Comparison of ENCODE assay signal across 8 mouse cellular contexts in genomic region chrX:102476784-102477183, GRCm38 (mm10). TPM values are rescaled to one million over a fixed set of nuclear protein-coding genes. Genes with fewer than 3 reads are reported as not detected.
DNase-seq lines count a peak whose midpoint lies in the region; ATAC-seq and TF ChIP-seq lines count a peak whose summit lies in the region.

No protein-coding gene starts in this region.

- TF ChIP-seq CTCF in brain, embryonic 14.5 days (IDR thresholded peaks at IDR 0.05; ENCODE audit: borderline replicate concordance, extremely low read depth, insufficient read depth, insufficient read length): peak; percentile 64; the same call in 1 of the 2 replicates
- peak; percentile 74 for TF ChIP-seq CTCF in forebrain, postnatal 0 days (IDR thresholded peaks at IDR 0.05; ENCODE audit: low read depth)
- TF ChIP-seq CTCF in lung, adult 2 months (IDR thresholded peaks at IDR 0.05; ENCODE audit: insufficient read depth, low read length): peak; percentile 19; the same call in 1 of the 2 replicates

- H3K4me1 ChIP-seq in forebrain, postnatal 0 days (ENCODE audit: insufficient read depth): no peaks in the 10 kb centered on the region
- H3K4me1 ChIP-seq in lung, adult 2 months (ENCODE audit: control insufficient read depth, insufficient read depth, low read length): no peaks in the 10 kb centered on the region

- TF ChIP-seq POLR2A in brain, embryonic 14.5 days (IDR thresholded peaks at IDR 0.05; ENCODE audit: borderline replicate concordance, extremely low read depth, insufficient read depth, insufficient read length, poor library complexity, severe bottlenecking): no peak
- TF ChIP-seq POLR2A in lung, adult 2 months (IDR thresholded peaks at IDR 0.05; ENCODE audit: borderline replicate concordance, extremely low read depth, low read depth, low read length): no peak

- no peaks in the 10 kb centered on the region for H3K27me3 ChIP-seq in forebrain, postnatal 0 days (ENCODE audit: insufficient read depth, low read length)

- no peak overlapping the region for H3K9ac ChIP-seq in forebrain, postnatal 0 days

- H3K9me3 ChIP-seq in forebrain, postnatal 0 days (ENCODE audit: low read length): no peaks in the 10 kb centered on the region

- no peak overlapping the region for H3K4me2 ChIP-seq in forebrain, postnatal 0 days (ENCODE audit: low read depth)

- no peaks in the 10 kb centered on the region for H3K36me3 ChIP-seq in forebrain, postnatal 0 days (ENCODE audit: insufficient read depth)

- H3K27ac ChIP-seq in forebrain, postnatal 0 days (ENCODE audit: low read depth, low read length): no peak overlapping the region

- no peak overlapping the region for H3K4me3 ChIP-seq in forebrain, postnatal 0 days (ENCODE audit: low read depth, low read length)
- no peak overlapping the region for H3K4me3 ChIP-seq in lung, adult 2 months (replicated peaks; ENCODE audit: extremely low read depth, low read depth, low read length)

- ATAC-seq in forebrain, postnatal 0 days: peak; percentile 81
- no peak for ATAC-seq in megakaryocyte-erythroid progenitor cell, adult 5-6 weeks (replicated peaks; ENCODE audit: low FRiP score, low TSS enrichment, poor library complexity, severe bottlenecking)

- WGBS in forebrain, postnatal 0 days: 35% methylated on average over 3 of the region's 3 CpGs
- 32% methylated on average over 3 of the region's 3 CpGs for whole genome bisulfite sequencing in lung, adult 2 months

- peak; percentile 13 to 26 for DNase-seq in urinary bladder, adult 18-20 months (ENCODE audit: low spot score in 2 of 2)
- DNase-seq in urinary bladder, adult 2 months (ENCODE audit: low spot score): no peak
- peak; percentile 76 for DNase-seq in brain, embryonic 14.5 days (ENCODE audit: low read depth)
- peak; percentile 77 for DNase-seq in forebrain, postnatal 0 days
- peak; percentile 59 to 82 for DNase-seq in kidney, postnatal 25 days
- peak; percentile 43 for DNase-seq in lung, adult 2 months
- peak; percentile 84 to 85 for DNase-seq in right cerebral cortex, postnatal 10 days (ENCODE audit: low spot score in 2 of 2)

RNA-seq across cellular contexts. Expression of gene Hdac8, which starts 28.4 kb away (rescaled TPM):
- polyA plus RNA-seq in urinary bladder, adult 2 months (2012; rRNA removed): 14.0 and 15.6 TPM in 2 replicates
- 11.6 TPM in 2 replicates for polyA plus RNA-seq in brain, embryonic 14.5 days (2012; rRNA removed)
- 12.7 and 13.5 TPM in 2 replicates for total RNA-seq in forebrain, postnatal 0 days (2014; rRNA removed)
- polyA plus RNA-seq in forebrain, postnatal 0 days (2015; fragmentation: Nextera tagmentation; extraction: Ambion mirVana): 7.9 and 8.4 TPM in 2 replicates
- polyA plus RNA-seq in lung, adult 2 months (2012; rRNA removed): 3.2 and 4.4 TPM in 2 replicates
- total RNA-seq in megakaryocyte-erythroid progenitor cell, adult 5-6 weeks (2014; fragmentation: Nextera tagmentation): 12.5 and 22.4 TPM in 2 replicates
- total RNA-seq in megakaryocyte-erythroid progenitor cell, adult 5-6 weeks (2017): 8.7 and 16.5 TPM in 2 replicates

Comparison
In these comparisons a context has a peak if more than half of its experiments do, and no peak if none do; other contexts are left out.
1. CTCF ChIP-seq: peak in every context shown above with its lines; median percentile 74 in forebrain, postnatal 0 days; 64 in brain, embryonic 14.5 days; 19 in lung, adult 2 months.